Mouse (Mus musculus): ENCODE data around the gene Mfsd9. TPM values are rescaled to one million over a fixed set of nuclear protein-coding genes. Genes with fewer than 3 reads are reported as not detected.

Mfsd9 gene
- polyA plus RNA-seq, 1 experiment from 2014 or later: 3.6 TPM

GRCm38 (mm10) chr1:40808643-40809042, 18.2 kb upstream of the Mfsd9 start:
- no peaks in the 10 kb centered on the region for H3K4me1 ChIP-seq (replicated peaks; ENCODE audit: control insufficient read depth, insufficient read depth, low read length)
- no peaks in the 10 kb centered on the region for H3K36me3 ChIP-seq (ENCODE audit: control insufficient read depth, insufficient read depth, low read length)
- H3K27me3 ChIP-seq (ENCODE audit: control insufficient read depth, insufficient read depth, low read depth, low read length): no peaks in the 10 kb centered on the region
- no peak overlapping the region for H3K4me3 ChIP-seq (ENCODE audit: low read length)
- no peak overlapping the region for H3K4me2 ChIP-seq (ENCODE audit: low read depth, low read length)
- no peak overlapping the region for H3K27ac ChIP-seq (ENCODE audit: low read length)
- WGBS: 83% methylated on average over 3 of the region's 3 CpGs
- H3K9ac ChIP-seq (ENCODE audit: low read length): no peak overlapping the region
- H3K9me3 ChIP-seq (ENCODE audit: control insufficient read depth, low read length): no peaks in the 10 kb centered on the region
- ATAC-seq (ENCODE audit: low read depth): no peak

DNA sequence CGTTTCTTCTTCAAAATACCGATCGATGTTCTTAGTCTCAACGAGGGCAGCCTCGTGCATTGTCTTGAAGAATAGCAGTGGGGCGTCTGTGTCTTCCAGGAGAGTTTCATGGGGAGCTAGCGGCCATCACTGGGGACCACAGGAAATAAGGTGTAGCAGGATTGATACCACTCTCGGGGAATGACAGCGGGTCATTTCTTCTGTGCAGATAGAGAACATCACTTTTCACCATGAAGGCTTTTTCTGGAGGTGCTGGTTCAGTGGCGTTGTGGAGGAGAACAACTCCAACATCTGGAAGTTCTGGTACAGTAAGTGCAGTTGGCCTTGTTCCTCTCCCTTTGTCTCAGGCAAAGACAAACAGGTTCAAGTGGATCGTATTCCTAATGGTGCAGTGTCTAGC, 15.4 kb upstream of the Mfsd9 start:
- WGBS: 86% methylated on average over 11 of the region's 11 CpGs
- H3K27ac ChIP-seq (ENCODE audit: low read length): no peak overlapping the region
- H3K4me1 ChIP-seq (replicated peaks; ENCODE audit: control insufficient read depth, insufficient read depth, low read length): no peaks in the 10 kb centered on the region
- H3K4me3 ChIP-seq (ENCODE audit: low read length): no peak overlapping the region
- H3K4me2 ChIP-seq (ENCODE audit: low read depth, low read length): no peak overlapping the region
- H3K9ac ChIP-seq (ENCODE audit: low read length): no peak overlapping the region
- no peaks in the 10 kb centered on the region for H3K27me3 ChIP-seq (ENCODE audit: control insufficient read depth, insufficient read depth, low read depth, low read length)
- no peaks in the 10 kb centered on the region for H3K36me3 ChIP-seq (ENCODE audit: control insufficient read depth, insufficient read depth, low read length)
- no peak for ATAC-seq (ENCODE audit: low read depth)
- H3K9me3 ChIP-seq (ENCODE audit: control insufficient read depth, low read length): no peaks in the 10 kb centered on the region

- no peak within 1 kb of the TSS for H3K27ac ChIP-seq (ENCODE audit: low read length)
- WGBS: 58% methylated on average over 9 of the region's 9 CpGs
- no peaks in the 10 kb centered on the region for H3K9me3 ChIP-seq (ENCODE audit: control insufficient read depth, low read length)
- no peak for ATAC-seq (ENCODE audit: low read depth)
- no peak within 1 kb of the TSS for H3K4me2 ChIP-seq (ENCODE audit: low read depth, low read length)
- no peak within 1 kb of the TSS for H3K9ac ChIP-seq (ENCODE audit: low read length)
- H3K4me3 ChIP-seq (ENCODE audit: low read length): no peak within 1 kb of the TSS
- H3K4me1 ChIP-seq (replicated peaks; ENCODE audit: control insufficient read depth, insufficient read depth, low read length): no peaks in the 10 kb centered on the region
- H3K36me3 ChIP-seq (ENCODE audit: control insufficient read depth, insufficient read depth, low read length): no peaks in the 10 kb centered on the region
- H3K27me3 ChIP-seq (ENCODE audit: control insufficient read depth, insufficient read depth, low read depth, low read length): no peaks in the 10 kb centered on the region
These were observed 14.9 kb upstream of the Mfsd9 start, which contains the start of gene Tmem182 for GRCm38 (mm10) chr1:40805351-40805750. Gene Tmem182 (plus strand): TSS chr1:40805601.

DNA sequence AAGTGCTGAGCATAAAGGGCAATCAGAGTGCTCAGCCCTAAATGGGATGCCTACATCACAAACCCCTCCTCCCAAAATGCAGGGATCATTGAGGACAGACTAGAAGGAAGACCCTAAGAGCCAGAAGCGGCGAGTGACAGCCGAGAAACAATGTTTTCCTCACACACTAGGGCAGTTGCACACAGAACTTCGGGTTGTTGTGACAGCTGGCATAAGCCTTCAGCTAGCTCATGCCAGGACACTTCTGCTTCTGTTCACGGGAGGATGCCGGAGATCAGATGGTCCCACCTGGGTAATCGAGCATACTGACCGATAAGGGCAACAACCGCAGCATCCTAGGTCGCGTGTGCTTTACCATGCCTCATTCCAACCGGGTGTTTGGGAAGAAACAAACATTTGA, 13.6 kb upstream of the Mfsd9 start:
- Histone ChIP-seq H3K27ac (ENCODE audit: low read length) (no peak overlapping the region), H3K4me2 (ENCODE audit: low read depth, low read length) (no peak overlapping the region), H3K9ac (ENCODE audit: low read length) (no peak overlapping the region), H3K4me1 (replicated peaks; ENCODE audit: control insufficient read depth, insufficient read depth, low read length) (no peaks in the 10 kb centered on the region), H3K9me3 (ENCODE audit: control insufficient read depth, low read length) (no peaks in the 10 kb centered on the region), H3K4me3 (ENCODE audit: low read length) (no peak overlapping the region), H3K27me3 (ENCODE audit: control insufficient read depth, insufficient read depth, low read depth, low read length) (no peaks in the 10 kb centered on the region), H3K36me3 (ENCODE audit: control insufficient read depth, insufficient read depth, low read length) (no peaks in the 10 kb centered on the region)
- WGBS: 85% methylated on average over 12 of the region's 12 CpGs
- no peak for ATAC-seq (ENCODE audit: low read depth)

GRCm38 (mm10) chr1:40802759-40803158, 12.3 kb upstream of the Mfsd9 start:
- ATAC-seq (ENCODE audit: low read depth): no peak
- WGBS: 21% methylated on average over 3 of the region's 3 CpGs
- no peaks in the 10 kb centered on the region for H3K9me3 ChIP-seq (ENCODE audit: control insufficient read depth, low read length)

GRCm38 (mm10) chr1:40800908-40801307, 10.4 kb upstream of the Mfsd9 start:
- H3K36me3 ChIP-seq (ENCODE audit: control insufficient read depth, insufficient read depth, low read length): no peaks in the 10 kb centered on the region
- H3K4me2 ChIP-seq (ENCODE audit: low read depth, low read length): no peak overlapping the region
- no peaks in the 10 kb centered on the region for H3K4me1 ChIP-seq (replicated peaks; ENCODE audit: control insufficient read depth, insufficient read depth, low read length)
- H3K27ac ChIP-seq (ENCODE audit: low read length): no peak overlapping the region
- WGBS: 70% methylated on average over 5 of the region's 5 CpGs
- H3K27me3 ChIP-seq (ENCODE audit: control insufficient read depth, insufficient read depth, low read depth, low read length): no peaks in the 10 kb centered on the region
- no peaks in the 10 kb centered on the region for H3K9me3 ChIP-seq (ENCODE audit: control insufficient read depth, low read length)
- no peak for ATAC-seq (ENCODE audit: low read depth)
- no peak overlapping the region for H3K9ac ChIP-seq (ENCODE audit: low read length)
- no peak overlapping the region for H3K4me3 ChIP-seq (ENCODE audit: low read length)

More at GRCm38 (mm10) chr1:40802759-40803158, 12.3 kb upstream of the Mfsd9 start:
- Histone ChIP-seq H3K27me3 (ENCODE audit: control insufficient read depth, insufficient read depth, low read depth, low read length) (no peaks in the 10 kb centered on the region), H3K4me3 (ENCODE audit: low read length) (no peak overlapping the region), H3K4me1 (replicated peaks; ENCODE audit: control insufficient read depth, insufficient read depth, low read length) (no peaks in the 10 kb centered on the region), H3K36me3 (ENCODE audit: control insufficient read depth, insufficient read depth, low read length) (no peaks in the 10 kb centered on the region), H3K4me2 (ENCODE audit: low read depth, low read length) (no peak overlapping the region), H3K9ac (ENCODE audit: low read length) (no peak overlapping the region), H3K27ac (ENCODE audit: low read length) (no peak overlapping the region)

DNA sequence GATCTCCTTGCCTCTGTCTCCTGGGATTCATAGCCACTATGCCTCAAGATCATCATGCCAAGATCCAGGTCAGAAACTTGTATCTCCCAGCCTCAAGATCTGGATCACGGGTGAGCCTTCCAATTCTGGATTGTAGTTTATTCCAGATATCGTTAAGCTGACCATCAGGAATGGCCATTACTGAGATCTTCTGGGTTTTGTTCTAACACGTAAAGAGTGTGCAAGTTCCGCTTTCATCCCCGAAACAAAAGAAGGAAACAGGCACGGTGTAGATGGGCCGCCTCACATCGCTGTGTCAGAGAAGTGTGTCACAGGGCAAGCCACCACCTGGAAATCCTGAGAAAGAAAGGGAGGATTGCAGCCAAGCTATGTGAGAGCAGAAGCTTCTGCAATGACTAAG, 8.6 kb upstream of the Mfsd9 start:
- Histone ChIP-seq H3K9me3 (ENCODE audit: control insufficient read depth, low read length) (no peaks in the 10 kb centered on the region), H3K9ac (ENCODE audit: low read length) (no peak overlapping the region), H3K27ac (ENCODE audit: low read length) (no peak overlapping the region), H3K36me3 (ENCODE audit: control insufficient read depth, insufficient read depth, low read length) (no peaks in the 10 kb centered on the region), H3K4me3 (ENCODE audit: low read length) (no peak overlapping the region), H3K27me3 (ENCODE audit: control insufficient read depth, insufficient read depth, low read depth, low read length) (no peaks in the 10 kb centered on the region), H3K4me2 (ENCODE audit: low read depth, low read length) (no peak overlapping the region), H3K4me1 (replicated peaks; ENCODE audit: control insufficient read depth, insufficient read depth, low read length) (no peaks in the 10 kb centered on the region)
- ATAC-seq (ENCODE audit: low read depth): no peak
- 86% methylated on average over 8 of the region's 8 CpGs for WGBS

- Histone ChIP-seq H3K36me3 (ENCODE audit: control insufficient read depth, insufficient read depth, low read length) (no peaks in the 10 kb centered on the region), H3K9ac (ENCODE audit: low read length) (no peak overlapping the region), H3K4me2 (ENCODE audit: low read depth, low read length) (no peak overlapping the region), H3K27me3 (ENCODE audit: control insufficient read depth, insufficient read depth, low read depth, low read length) (no peaks in the 10 kb centered on the region), H3K4me1 (replicated peaks; ENCODE audit: control insufficient read depth, insufficient read depth, low read length) (no peaks in the 10 kb centered on the region), H3K9me3 (ENCODE audit: control insufficient read depth, low read length) (no peaks in the 10 kb centered on the region), H3K27ac (ENCODE audit: low read length) (no peak overlapping the region), H3K4me3 (ENCODE audit: low read length) (no peak overlapping the region)
- 16% methylated on average over 5 of the region's 5 CpGs for WGBS
- ATAC-seq (ENCODE audit: low read depth): no peak
These were observed 6.9 kb upstream of the Mfsd9 start for GRCm38 (mm10) chr1:40797348-40797747.

- Histone ChIP-seq H3K9me3 (ENCODE audit: control insufficient read depth, low read length) (no peaks in the 10 kb centered on the region), H3K4me2 (ENCODE audit: low read depth, low read length) (no peak overlapping the region), H3K9ac (ENCODE audit: low read length) (no peak overlapping the region), H3K27ac (ENCODE audit: low read length) (no peak overlapping the region), H3K27me3 (ENCODE audit: control insufficient read depth, insufficient read depth, low read depth, low read length) (no peaks in the 10 kb centered on the region), H3K4me3 (ENCODE audit: low read length) (no peak overlapping the region), H3K36me3 (ENCODE audit: control insufficient read depth, insufficient read depth, low read length) (no peaks in the 10 kb centered on the region), H3K4me1 (replicated peaks; ENCODE audit: control insufficient read depth, insufficient read depth, low read length) (no peaks in the 10 kb centered on the region; the same call in 1 of the 2 replicates)
- no peak for ATAC-seq (ENCODE audit: low read depth)
- WGBS: 96% methylated on average over 1 of the region's 1 CpGs
These were observed 5.0 kb upstream of the Mfsd9 start for GRCm38 (mm10) chr1:40795508-40795907.

- no peaks in the 10 kb centered on the region; the same call in 1 of the 2 replicates for H3K4me1 ChIP-seq (replicated peaks; ENCODE audit: control insufficient read depth, insufficient read depth, low read length)
- H3K9me3 ChIP-seq (ENCODE audit: control insufficient read depth, low read length): no peaks in the 10 kb centered on the region
- ATAC-seq (ENCODE audit: low read depth): no peak
- no peaks in the 10 kb centered on the region for H3K27me3 ChIP-seq (ENCODE audit: control insufficient read depth, insufficient read depth, low read depth, low read length)
- 48% methylated on average over 5 of the region's 5 CpGs for WGBS
- H3K36me3 ChIP-seq (ENCODE audit: control insufficient read depth, insufficient read depth, low read length): no peaks in the 10 kb centered on the region
- H3K4me2 ChIP-seq (ENCODE audit: low read depth, low read length): peak overlapping the region; percentile 79
- H3K9ac ChIP-seq (ENCODE audit: low read length): peak overlapping the region; percentile 70
- peak overlapping the region; percentile 75 for H3K4me3 ChIP-seq (ENCODE audit: low read length)
- H3K27ac ChIP-seq (ENCODE audit: low read length): no peak overlapping the region
These were observed 737 bp downstream of the Mfsd9 start for GRCm38 (mm10) chr1:40789666-40790233.
